14 mouse cellular contexts compared by ENCODE assay signal in genomic region chr5:149406791-149407276, GRCm38 (mm10). TPM values are rescaled to one million over a fixed set of nuclear protein-coding genes. Genes with fewer than 3 reads are reported as not detected.
DNase-seq lines count a peak whose midpoint lies in the region; ATAC-seq lines count a peak whose summit lies in the region.
"Had no signal": no experiment of that assay in that cellular context is flagged by ENCODE, and none has a peak within 500 bp of the region (broad histone marks: within the 10 kb centered on the region; RNA-seq: fewer than 3 reads in every experiment).

No protein-coding gene starts in this region.

- no peak overlapping the region for H3K4me2 ChIP-seq in embryonic facial prominence, embryonic 15.5 days (replicated peaks)
- H3K4me2 ChIP-seq: liver, embryonic 11.5 days; midbrain, embryonic 12.5 days had no signal

- peak overlapping the region; percentile 85 for H3K27ac ChIP-seq in embryonic facial prominence, embryonic 15.5 days (replicated peaks)
- H3K27ac ChIP-seq: midbrain, embryonic 12.5 days had no signal

- no peak; the same call in 1 of the 2 replicates for ATAC-seq in embryonic facial prominence, embryonic 15.5 days (ENCODE audit: insufficient number of reproducible peaks, low FRiP score, low TSS enrichment, low read depth)
- no peak for ATAC-seq in megakaryocyte-erythroid progenitor cell, adult 5-6 weeks (replicated peaks; ENCODE audit: low FRiP score, low TSS enrichment, poor library complexity, severe bottlenecking)
- ATAC-seq: lung, postnatal 0 days had no signal

- no peaks in the 10 kb centered on the region for H3K36me3 ChIP-seq in embryonic facial prominence, embryonic 15.5 days
- H3K36me3 ChIP-seq: midbrain, embryonic 12.5 days had no signal

- H3K9me3 ChIP-seq in embryonic facial prominence, embryonic 15.5 days (replicated peaks): no peaks in the 10 kb centered on the region
- H3K9me3 ChIP-seq: midbrain, embryonic 12.5 days had no signal

- H3K4me3 ChIP-seq in embryonic facial prominence, embryonic 15.5 days (replicated peaks): no peak overlapping the region
- H3K4me3 ChIP-seq: midbrain, embryonic 12.5 days had no signal

- peaks cover 12% of the 10 kb centered on the region; the same call in 1 of the 2 replicates for H3K27me3 ChIP-seq in embryonic facial prominence, embryonic 15.5 days

- 42% methylated on average over 8 of the region's 8 CpGs for WGBS in embryonic facial prominence, embryonic 15.5 days

- H3K9ac ChIP-seq in embryonic facial prominence, embryonic 15.5 days: no peak overlapping the region
- H3K9ac ChIP-seq: midbrain, embryonic 12.5 days had no signal

- H3K4me1 ChIP-seq in embryonic facial prominence, embryonic 15.5 days: peaks cover 20% of the 10 kb centered on the region

- DNase-seq in frontal cortex, adult 2 months (ENCODE audit: extremely low spot score in 1 of 2, low spot score in 1 of 2): peak; percentile 74 to 82
- no peak for DNase-seq in frontal cortex, postnatal 14 days (ENCODE audit: low spot score in 2 of 2)
- peak; percentile 54 to 59 for DNase-seq in left cerebral cortex, adult 18-20 months (ENCODE audit: low spot score in 2 of 2)
- peak; percentile 35 for DNase-seq in right cerebral cortex, postnatal 25 days
- no peak for DNase-seq in adrenal gland, postnatal 25 days
- no peak for DNase-seq in urinary bladder, postnatal 36 days (ENCODE audit: low spot score in 2 of 2)
- DNase-seq: kidney, postnatal 36 days had no signal

RNA-seq across cellular contexts. Expression of gene Medag, which starts 4.7 kb away (rescaled TPM):
- polyA plus RNA-seq in frontal cortex, adult 2 months (2012; rRNA removed): 10.9 and 11.9 TPM in 2 replicates
- polyA plus RNA-seq in embryonic facial prominence, embryonic 15.5 days (2015; fragmentation: Nextera tagmentation; extraction: Ambion mirVana): 1.8 and 2.2 TPM in 2 replicates
- total RNA-seq in left cerebral cortex, adult 18-20 months (2021): 10 to 100 TPM; 18.6 to 23.0 TPM
- total RNA-seq in megakaryocyte-erythroid progenitor cell, adult 5-6 weeks (2014; fragmentation: Nextera tagmentation): not detected in 2 replicates
- not detected in 2 replicates for total RNA-seq in megakaryocyte-erythroid progenitor cell, adult 5-6 weeks (2017)
- total RNA-seq in adrenal gland, postnatal 25 days (2021): 1.5 and 1.9 TPM in 2 replicates

RNA-seq across cellular contexts. Expression of gene Tex26, which starts 32.6 kb away (rescaled TPM):
- 0.67 and 0.78 TPM in 2 replicates for polyA plus RNA-seq in frontal cortex, adult 2 months (2012; rRNA removed)
- 1.4 and 1.7 TPM in 2 replicates for polyA plus RNA-seq in embryonic facial prominence, embryonic 15.5 days (2015; fragmentation: Nextera tagmentation; extraction: Ambion mirVana)
- total RNA-seq in left cerebral cortex, adult 18-20 months (2021): under 1 TPM in 1 of 2 experiments, not detected in 1; 0.54 TPM
- total RNA-seq in megakaryocyte-erythroid progenitor cell, adult 5-6 weeks (2014; fragmentation: Nextera tagmentation): not detected in 2 replicates
- total RNA-seq in megakaryocyte-erythroid progenitor cell, adult 5-6 weeks (2017): not detected in 2 replicates
- not detected in 2 replicates for total RNA-seq in adrenal gland, postnatal 25 days (2021)
- total RNA-seq: heart, adult 8-10 months; heart, postnatal 25 days had no signal

Comparison
In these comparisons a context has a peak if more than half of its experiments do, and no peak if none do; other contexts are left out.
1. DNase-seq: peak in frontal cortex, adult 2 months (2 of 2), left cerebral cortex, adult 18-20 months (2 of 2) and right cerebral cortex, postnatal 25 days (single experiment); none in frontal cortex, postnatal 14 days (0 of 2), adrenal gland, postnatal 25 days (single experiment) and urinary bladder, postnatal 36 days (0 of 2).